Mouse (Mus musculus): ENCODE data around the gene Rnf180. TPM values are rescaled to one million over a fixed set of nuclear protein-coding genes. Genes with fewer than 3 reads are reported as not detected.

The Rnf180 gene
- total and polyA plus RNA-seq, 3 experiments = 0.23 to 0.84 TPM; not detected in 1

DNA sequence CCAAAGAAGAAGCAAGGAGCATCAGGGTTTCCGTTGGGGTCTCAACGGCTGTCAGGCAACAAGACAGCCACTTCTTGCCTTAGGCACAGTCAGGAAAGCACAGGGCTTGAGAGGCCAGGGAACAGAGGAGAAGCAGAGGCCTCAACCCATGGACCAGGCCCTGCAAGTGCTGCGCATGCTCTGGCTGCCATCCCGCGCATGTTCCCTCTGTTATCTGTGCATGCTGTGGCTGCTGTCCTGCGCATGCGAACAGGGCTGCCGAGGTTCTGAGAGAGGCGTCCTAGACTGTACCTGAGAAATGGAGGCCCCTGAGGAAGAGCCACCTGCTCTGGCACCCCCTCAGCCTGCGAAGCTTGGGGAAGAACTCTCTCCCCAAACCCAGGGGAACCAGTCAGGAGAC is 212.8 kb downstream of the Rnf180 start, which contains the start of gene 4933425L06Rik:
Gene 4933425L06Rik, plus strand, starts transcription at position 261 of the 400 bp plus-strand sequence.
- H3K27me3 ChIP-seq (ENCODE audit: control insufficient read depth in 1 of 2, insufficient read depth in 2 of 2, low read length in 2 of 2) = no peaks in the 10 kb centered on the region; a peak in 1 of 4 replicates
- no peaks in the 10 kb centered on the region for H3K4me1 ChIP-seq (ENCODE audit: control insufficient read depth in 1 of 2, insufficient read depth in 2 of 2, low read length in 2 of 2)
- TF ChIP-seq ZC3H11A (IDR thresholded peaks at IDR 0.05; ENCODE audit: low read depth, low read length) (no peak), USF1 (IDR thresholded peaks at IDR 0.05; ENCODE audit: low read depth, low read length) (no peak), NRF1 (IDR thresholded peaks at IDR 0.05; ENCODE audit: insufficient read depth, low read depth, low read length, poor library complexity, severe bottlenecking) (no peak), CTCF (IDR thresholded peaks at IDR 0.05 in 2 of 3, conservative IDR thresholded peaks at IDR 0.05 in 1 of 3; ENCODE audit: control insufficient read depth in 1 of 3, insufficient read depth in 1 of 3, low read depth in 2 of 3, low read length in 3 of 3, poor library complexity in 1 of 3, severe bottlenecking in 1 of 3) (no peak), SMC3 (IDR thresholded peaks at IDR 0.05; ENCODE audit: low read depth, low read length) (no peak), TAL1 (IDR thresholded peaks at IDR 0.05; ENCODE audit: low read length) (no peak), TCF12 (IDR thresholded peaks at IDR 0.05; ENCODE audit: low read depth, low read length) (no peak), MAZ (IDR thresholded peaks at IDR 0.05; ENCODE audit: low read depth, low read length) (no peak), TBP (IDR thresholded peaks at IDR 0.05; ENCODE audit: low read depth, low read length) (no peak), RAD21 (IDR thresholded peaks at IDR 0.05; ENCODE audit: low read depth, low read length) (no peak), CHD2 (IDR thresholded peaks at IDR 0.05; ENCODE audit: low read length) (no peak), MYC (IDR thresholded peaks at IDR 0.05; ENCODE audit: low read depth, low read length) (no peak), NELFE (IDR thresholded peaks at IDR 0.05; ENCODE audit: low read depth, low read length) (no peak), UBTF (IDR thresholded peaks at IDR 0.05; ENCODE audit: borderline replicate concordance, insufficient read depth, low read depth, low read length) (no peak), POLR2A (IDR thresholded peaks at IDR 0.05; ENCODE audit: control insufficient read depth in 1 of 2, insufficient read depth in 1 of 2, low read depth in 1 of 2, low read length in 2 of 2, poor library complexity in 1 of 2) (no peak)
- H3K79me2 ChIP-seq (ENCODE audit: control insufficient read depth, insufficient read depth, low read length, poor library complexity) = no peaks in the 10 kb centered on the region
- no peak within 1 kb of the TSS for H3K27ac ChIP-seq (ENCODE audit: control insufficient read depth, low read depth, low read length)
- no peaks in the 10 kb centered on the region for H3K36me3 ChIP-seq (ENCODE audit: control insufficient read depth in 1 of 2, insufficient read depth in 2 of 2, low read length in 2 of 2)
- no peak within 1 kb of the TSS for H3K9ac ChIP-seq (ENCODE audit: control insufficient read depth, low read depth, low read length, poor library complexity, severe bottlenecking)
- no peak within 1 kb of the TSS for H3K4me3 ChIP-seq (ENCODE audit: control insufficient read depth in 1 of 2, insufficient read depth in 1 of 2, low read depth in 2 of 2, low read length in 2 of 2)
- H3K9me3 ChIP-seq (replicated peaks; ENCODE audit: insufficient read depth, low read length) = no peaks in the 10 kb centered on the region
- DNase-seq (ENCODE audit: low read depth, low spot score) = no peak

Other genes with a start within 250 kb of the Rnf180 start
- not detected in 2 replicates for gene Rgs7bp, start 239.9 kb downstream of the Rnf180 start, total RNA-seq (2012; rRNA removed)
- not detected for gene Rgs7bp, start 239.9 kb downstream of the Rnf180 start, polyA plus RNA-seq (2012; ENCODE audit: insufficient read depth in 1 of 2, insufficient read length in 2 of 2, low read depth in 1 of 2, low replicate concordance in 2 of 2, missing spikeins in 1 of 2)
- not detected in 2 replicates for gene 4933425L06Rik, start 212.7 kb downstream of the Rnf180 start, total RNA-seq (2012; rRNA removed)
- gene 4933425L06Rik, start 212.7 kb downstream of the Rnf180 start, polyA plus RNA-seq (2012; ENCODE audit: insufficient read depth in 1 of 2, insufficient read length in 2 of 2, low read depth in 1 of 2, low replicate concordance in 2 of 2, missing spikeins in 1 of 2) = not detected
- not detected in 2 replicates for gene Htr1a, start 148.8 kb upstream of the Rnf180 start, total RNA-seq (2012; rRNA removed)
- gene Htr1a, start 148.8 kb upstream of the Rnf180 start, polyA plus RNA-seq (2012; ENCODE audit: insufficient read depth in 1 of 2, insufficient read length in 2 of 2, low read depth in 1 of 2, low replicate concordance in 2 of 2, missing spikeins in 1 of 2) = not detected

Data from MEL (cell line).